Comparison of ENCODE assay signal across 14 mouse cellular contexts in genomic region chr2:57231432-57231831, GRCm38 (mm10).
"Had no signal": no experiment of that assay in that cellular context is flagged by ENCODE, and none has a peak within 500 bp of the region (broad histone marks: within the 10 kb centered on the region; RNA-seq: fewer than 3 reads in every experiment).

No protein-coding gene starts in this region.

- H3K4me3 ChIP-seq: limb, embryonic 13.5 days; midbrain, embryonic 10.5 days; neural tube, embryonic 13.5 days had no signal

- H3K27ac ChIP-seq: kidney, postnatal 0 days; limb, embryonic 13.5 days; liver, embryonic 14.5 days; midbrain, embryonic 10.5 days; neural tube, embryonic 13.5 days had no signal

- H3K9ac ChIP-seq: limb, embryonic 13.5 days; liver, embryonic 14.5 days; neural tube, embryonic 13.5 days had no signal

- H3K9me3 ChIP-seq: limb, embryonic 13.5 days; midbrain, embryonic 10.5 days; neural tube, embryonic 13.5 days had no signal

- ATAC-seq: midbrain, embryonic 16.5 days had no signal

- H3K36me3 ChIP-seq: limb, embryonic 13.5 days; midbrain, embryonic 10.5 days; neural tube, embryonic 13.5 days had no signal

- H3K4me2 ChIP-seq: limb, embryonic 13.5 days; neural tube, embryonic 13.5 days had no signal

- H3K27me3 ChIP-seq: limb, embryonic 13.5 days had no signal

- DNase-seq: kidney, adult 9 months; kidney, postnatal 36 days; layer of hippocampus, adult 9-11 months; lung, adult 18-20 months; lung, postnatal 4 days; retina, postnatal 1 day; right cerebral cortex, postnatal 25 days; thymus, postnatal 36 days had no signal

- H3K4me1 ChIP-seq: midbrain, embryonic 10.5 days; neural tube, embryonic 13.5 days had no signal
